Mouse (Mus musculus) small intestine, adult 2 months (tissue): ENCODE measurements around the gene Bnc1.

ENCODE experiments used
- CTCF ChIP-seq: fragments of 200-500 bp; IDR thresholded peaks from 2 replicates; pipeline ENCODE4 v1.5.1; 2012; ENCODE audit warnings: low read depth, mild to moderate bottlenecking, control low read depth, inconsistent platforms, low read length, moderate library complexity, mixed read lengths; ENCODE audit not compliant: insufficient replicate concordance, insufficient read length; ENCODE audit errors: extremely low read depth
- POLR2A ChIP-seq: fragments of 200-500 bp; IDR thresholded peaks from 2 replicates; pipeline ENCODE4 v1.6.1; 2012; ENCODE audit warnings: low read depth, mild to moderate bottlenecking, control low read depth, inconsistent platforms, low read length, moderate library complexity

- TF ChIP-seq CTCF (no peak), POLR2A (no peak)
Observed at GRCm38 (mm10) chr7:81978304-81978703, 13.8 kb downstream of the Bnc1 start.
